Mouse (Mus musculus): Measurements from ENCODE around the gene Grin2b.

DNA sequence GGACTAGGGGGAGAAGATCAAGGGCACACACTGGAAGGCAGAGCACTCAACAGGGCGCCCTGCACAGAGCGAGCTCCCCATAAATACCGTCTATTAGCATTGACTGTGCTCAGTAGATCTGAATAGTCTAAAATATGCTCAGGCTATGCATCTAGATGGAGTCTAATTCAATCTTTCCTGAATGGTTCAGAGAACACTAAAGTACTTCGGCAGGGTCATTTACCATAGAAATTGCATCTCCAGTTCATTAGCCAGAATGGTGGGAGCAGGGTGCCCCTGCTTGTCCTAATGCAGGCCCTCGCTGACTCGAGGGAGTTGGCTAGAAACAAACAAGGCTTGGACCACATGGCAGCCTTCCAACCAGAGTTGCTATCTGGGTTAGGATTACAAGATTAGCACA, 64.1 kb downstream of the Grin2b start:
- TF ChIP-seq CTCF (IDR thresholded peaks at IDR 0.05; ENCODE audit: low read depth) = no peak
- TF ChIP-seq EP300 (IDR thresholded peaks at IDR 0.05; ENCODE audit: low read depth) = no peak

Measured in liver, postnatal 0 days (tissue).